Mouse (Mus musculus) cerebral cortex, adult 2 months (tissue): ENCODE measurements around the gene Afap1.

Experiments
- WGBS: fragments of 180-500 bp; shearing (Covaris S2); methylation state at CpG from one replicate; pipeline ENCODE4 v1.1.7; 2018; 5-methylcytosine and 5-hydroxymethylcytosine counted together

Gene Afap1

GRCm38 (mm10) chr5:35893093-35893804 lies at the start of gene Afap1:
Afap1 (plus strand) TSS chr5:35893319.
- under 1% methylated on average over 49 of the region's 49 CpGs for WGBS

- 71% methylated on average over 5 of the region's 5 CpGs for WGBS
Measured at GRCm38 (mm10) chr5:35851485-35851884, 41.6 kb upstream of the Afap1 start.

- WGBS: 62% methylated on average over 4 of the region's 4 CpGs
Measured at GRCm38 (mm10) chr5:35853463-35853862, 39.7 kb upstream of the Afap1 start.

GRCm38 (mm10) chr5:35856245-35856644 lies 36.9 kb upstream of the Afap1 start:
- 34% methylated on average over 3 of the region's 3 CpGs for WGBS

- WGBS: 41% methylated on average over 6 of the region's 6 CpGs
Measured at GRCm38 (mm10) chr5:35858069-35858468, 35.0 kb upstream of the Afap1 start.

- 60% methylated on average over 2 of the region's 2 CpGs for WGBS
Measured at GRCm38 (mm10) chr5:35861456-35861855, 31.7 kb upstream of the Afap1 start.

GRCm38 (mm10) chr5:35869973-35870372 lies 23.1 kb upstream of the Afap1 start:
- WGBS: 51% methylated on average over 4 of the region's 4 CpGs

GRCm38 (mm10) chr5:35870408-35871012 lies 22.6 kb upstream of the Afap1 start:
- WGBS: 55% methylated on average over 8 of the region's 8 CpGs

- 39% methylated on average over 4 of the region's 4 CpGs for WGBS
Measured at GRCm38 (mm10) chr5:35873382-35873781, 19.7 kb upstream of the Afap1 start.

- WGBS: 93% methylated on average over 5 of the region's 5 CpGs
Measured at GRCm38 (mm10) chr5:35876236-35876635, 16.9 kb upstream of the Afap1 start.

- WGBS: 51% methylated on average over 8 of the region's 8 CpGs
Measured at GRCm38 (mm10) chr5:35879199-35879598, 13.9 kb upstream of the Afap1 start.

GRCm38 (mm10) chr5:35882391-35882790 lies 10.7 kb upstream of the Afap1 start:
- 65% methylated on average over 9 of the region's 9 CpGs for WGBS

GRCm38 (mm10) chr5:35884262-35884661 lies 8.9 kb upstream of the Afap1 start:
- WGBS: 42% methylated on average over 11 of the region's 11 CpGs

- WGBS: 89% methylated on average over 5 of the region's 5 CpGs
Measured at GRCm38 (mm10) chr5:35884689-35885088, 8.4 kb upstream of the Afap1 start.

GRCm38 (mm10) chr5:35888959-35889358 lies 4.2 kb upstream of the Afap1 start:
- 54% methylated on average over 9 of the region's 9 CpGs for WGBS

- 24% methylated on average over 2 of the region's 2 CpGs for WGBS
Measured at GRCm38 (mm10) chr5:35889641-35890040, 3.5 kb upstream of the Afap1 start.

- WGBS: 93% methylated on average over 13 of the region's 13 CpGs
Measured at GRCm38 (mm10) chr5:35890985-35891730, 2.0 kb upstream of the Afap1 start.

GRCm38 (mm10) chr5:35892363-35892762 lies 756 bp upstream of the Afap1 start:
- 87% methylated on average over 3 of the region's 3 CpGs for WGBS

- under 1% methylated on average over 21 of the region's 21 CpGs for WGBS
Measured at GRCm38 (mm10) chr5:35893805-35894260, 714 bp downstream of the Afap1 start.

- WGBS: 19% methylated on average over 30 of the region's 30 CpGs
Measured at GRCm38 (mm10) chr5:35894295-35895047, 1.4 kb downstream of the Afap1 start.

GRCm38 (mm10) chr5:35895926-35896325 lies 2.8 kb downstream of the Afap1 start:
- WGBS: 91% methylated on average over 4 of the region's 4 CpGs

GRCm38 (mm10) chr5:35896556-35896955 lies 3.4 kb downstream of the Afap1 start:
- 83% methylated on average over 4 of the region's 4 CpGs for WGBS
